Comparison of ENCODE assay signal across 8 mouse cellular contexts in the genomic region with DNA sequence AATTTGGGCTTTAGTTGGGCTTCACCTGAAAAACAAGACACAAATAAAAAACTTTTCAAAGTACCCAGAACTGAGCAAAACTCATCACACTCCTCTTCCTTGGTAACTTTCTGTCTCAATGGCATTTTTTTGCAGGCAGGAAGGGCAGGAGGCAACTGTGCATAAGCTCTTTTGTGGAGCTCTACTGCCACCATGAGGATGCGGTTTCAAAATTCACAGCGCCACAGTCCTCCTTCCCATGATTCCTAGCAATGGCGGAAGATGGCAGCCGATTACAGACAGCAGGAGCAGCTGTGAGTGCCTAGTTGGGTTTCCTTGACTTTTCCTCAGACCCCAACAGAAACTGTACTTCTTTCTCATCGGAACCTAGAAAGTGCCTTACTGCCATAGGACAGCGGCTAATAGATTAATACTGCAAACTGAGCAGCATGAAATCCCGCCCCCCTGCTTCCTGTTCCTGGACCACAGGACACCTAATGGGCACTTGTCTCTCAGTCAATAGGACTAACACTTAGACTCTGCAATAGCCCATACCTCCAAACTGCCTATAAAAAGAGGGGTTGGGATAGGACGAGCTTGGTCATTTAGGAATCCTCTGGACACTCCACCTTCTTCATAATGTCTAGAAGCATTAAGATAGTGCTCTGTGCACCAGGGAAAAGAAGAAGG.
A peak's percentile ranks its signal among the peaks of the same experiment; 100 is the strongest.
DNase-seq lines count a peak whose midpoint lies in the region; ATAC-seq lines count a peak whose summit lies in the region.

No protein-coding gene starts in this region.

- WGBS in neural tube, embryonic 11.5 days: 72% methylated on average over 8 of the region's 8 CpGs
- WGBS in liver, embryonic 13.5 days (ENCODE audit: insufficient replicate concordance): 51% methylated on average over 8 of the region's 8 CpGs

- no peaks in the 10 kb centered on the region for H3K36me3 ChIP-seq in neural tube, embryonic 11.5 days (ENCODE audit: control insufficient read depth, insufficient read depth, low read length)
- peaks cover 2% of the 10 kb centered on the region; the same call in 1 of the 2 replicates for H3K36me3 ChIP-seq in liver, embryonic 13.5 days

- H3K4me1 ChIP-seq in neural tube, embryonic 11.5 days (ENCODE audit: control insufficient read depth, insufficient read depth, low read length): no peaks in the 10 kb centered on the region
- no peaks in the 10 kb centered on the region for H3K4me1 ChIP-seq in liver, embryonic 13.5 days (replicated peaks)

- no peaks in the 10 kb centered on the region for H3K9me3 ChIP-seq in neural tube, embryonic 11.5 days (ENCODE audit: control insufficient read depth, low read length)
- no peaks in the 10 kb centered on the region for H3K9me3 ChIP-seq in liver, embryonic 13.5 days (replicated peaks)

- H3K27me3 ChIP-seq in neural tube, embryonic 11.5 days (ENCODE audit: control insufficient read depth, insufficient read depth, low read length): no peaks in the 10 kb centered on the region
- no peaks in the 10 kb centered on the region for H3K27me3 ChIP-seq in liver, embryonic 13.5 days

- no peak overlapping the region for H3K9ac ChIP-seq in neural tube, embryonic 11.5 days (ENCODE audit: low read length)
- H3K9ac ChIP-seq in liver, embryonic 13.5 days: no peak overlapping the region

- no peak overlapping the region for H3K4me3 ChIP-seq in neural tube, embryonic 11.5 days (ENCODE audit: low read depth, low read length)
- H3K4me3 ChIP-seq in liver, embryonic 13.5 days (replicated peaks): peak overlapping the region; percentile 29

- H3K27ac ChIP-seq in neural tube, embryonic 11.5 days (ENCODE audit: low read depth, low read length): no peak overlapping the region
- no peak overlapping the region for H3K27ac ChIP-seq in liver, embryonic 13.5 days

- no peak overlapping the region for H3K4me2 ChIP-seq in neural tube, embryonic 11.5 days (ENCODE audit: low read depth)
- peak overlapping the region; percentile 38; the same call in 1 of the 2 replicates for H3K4me2 ChIP-seq in liver, embryonic 13.5 days

- intact Hi-C loops in heart, postnatal 25 days (cut with DNase I): no loop called here

- no peak for ATAC-seq in neural tube, embryonic 11.5 days (ENCODE audit: insufficient read depth, low FRiP score, low TSS enrichment)
- ATAC-seq in liver, embryonic 13.5 days (ENCODE audit: low read depth): no peak

- peak; percentile 58 for DNase-seq in adrenal gland, adult 2 months
- no peak for DNase-seq in adrenal gland, adult 8-10 months
- DNase-seq in neural tube, embryonic 11.5 days (ENCODE audit: low spot score): peak; percentile 73
- DNase-seq in neural tube, embryonic 10.5 days (ENCODE audit: extremely low spot score, low spot score): no peak
- peak; percentile 47 for DNase-seq in heart, postnatal 25 days (ENCODE audit: low spot score)
- DNase-seq in liver, embryonic 13.5 days: peak; percentile 24
- DNase-seq in ovary, postnatal 36 days (ENCODE audit: low spot score): peak; percentile 63
- no peak for DNase-seq in adrenal gland, postnatal 36 days

Comparison
In these comparisons a context has a peak if more than half of its experiments do, and no peak if none do; other contexts are left out.
1. DNase-seq: peak in adrenal gland, adult 2 months (single experiment), neural tube, embryonic 11.5 days (single experiment), heart, postnatal 25 days (single experiment), liver, embryonic 13.5 days (single experiment) and ovary, postnatal 36 days (single experiment); none in adrenal gland, adult 8-10 months (single experiment), neural tube, embryonic 10.5 days (single experiment) and adrenal gland, postnatal 36 days (0 of 2).